Mouse (Mus musculus) kidney, postnatal 36 days (tissue): ENCODE data around the gene Ube2dnl2.

Experiments used
- DNase-seq, 2 experiments: peaks; one replicate each; pipeline ENCODE4 v3.0.0; 2021 to 2022; ENCODE audit warnings: mixed read lengths in 2 of 2

Ube2dnl2 gene

DNA sequence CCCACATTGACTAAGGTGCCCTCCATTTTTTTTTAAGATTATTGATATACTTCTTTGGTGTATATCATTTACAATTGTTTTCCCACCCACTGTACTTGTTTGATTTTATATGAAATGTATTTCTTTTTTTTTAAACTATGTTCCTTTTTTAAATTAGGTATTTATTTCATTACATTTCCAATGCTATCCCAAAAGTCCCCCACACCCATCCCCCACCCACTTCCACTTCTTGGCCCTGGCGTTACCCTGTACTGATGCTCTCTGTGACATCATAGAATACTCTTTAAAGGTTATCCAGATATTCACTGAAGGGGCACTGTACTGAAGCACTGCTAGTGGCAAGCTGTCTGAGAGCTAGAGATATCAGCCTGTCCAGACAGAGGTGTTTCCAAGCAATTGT lies at the start of gene Ube2dnl2:
Ube2dnl2 (plus strand) TSS at position 301 of the 400 bp plus-strand sequence.
- DNase-seq: no peak

DNA sequence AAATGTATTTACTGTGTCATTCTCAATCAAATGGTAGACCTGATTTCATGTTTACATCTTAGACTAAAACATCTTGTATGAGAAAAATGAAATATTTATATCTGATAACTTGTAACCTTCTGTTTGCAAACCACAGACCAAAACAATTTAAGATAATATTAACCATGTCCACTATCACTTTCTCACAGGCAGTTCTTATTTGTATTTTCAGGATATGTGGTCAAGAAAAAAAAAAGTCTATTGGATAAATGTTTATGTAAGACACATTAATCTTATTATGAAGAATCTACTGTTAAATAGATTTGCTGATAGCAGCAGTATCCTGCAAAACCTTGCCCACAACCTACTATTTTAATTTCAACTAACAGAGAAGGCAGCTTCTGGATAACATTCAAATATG lies 11.9 kb upstream of the Ube2dnl2 start:
- DNase-seq: no peak

DNA sequence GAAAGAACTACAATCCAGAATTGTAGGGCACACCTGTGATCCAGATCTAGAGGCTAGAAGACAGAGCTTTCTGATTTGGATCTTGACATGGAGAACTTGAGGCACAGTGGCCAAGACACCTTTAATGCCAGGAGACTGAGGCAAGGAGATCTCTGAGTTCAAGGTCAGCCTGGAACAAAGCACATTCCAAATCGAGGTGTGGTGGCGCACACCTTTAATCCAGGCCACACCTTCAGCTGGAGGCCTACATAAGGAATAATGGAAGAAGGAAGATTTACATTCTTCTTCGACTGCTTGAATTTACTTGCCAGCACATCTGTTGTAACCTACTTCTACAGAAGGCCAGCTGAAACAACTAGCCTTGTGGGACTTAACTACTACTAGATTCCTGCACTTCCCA lies 9.9 kb upstream of the Ube2dnl2 start:
- no peak for DNase-seq

DNA sequence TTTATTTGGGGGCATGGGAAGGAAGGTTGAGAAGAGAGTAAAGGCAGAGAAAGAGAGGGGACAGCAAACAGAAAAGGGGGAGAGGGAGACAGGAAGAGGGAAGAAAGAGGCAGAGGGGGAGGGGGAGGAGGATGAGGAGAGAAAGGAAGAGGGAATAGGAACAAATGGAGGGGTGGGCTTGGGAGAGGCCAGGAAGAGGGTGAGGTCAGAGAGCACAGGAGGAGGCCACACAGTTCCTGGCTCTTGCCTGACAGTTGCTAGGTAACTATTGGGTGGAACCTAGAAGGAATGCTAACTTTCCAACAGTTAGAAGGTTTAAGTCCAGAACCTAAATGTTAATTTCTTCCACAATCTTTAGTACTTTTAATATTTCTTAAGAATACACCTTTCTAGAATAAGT lies 4.0 kb upstream of the Ube2dnl2 start:
- DNase-seq: no peak

DNA sequence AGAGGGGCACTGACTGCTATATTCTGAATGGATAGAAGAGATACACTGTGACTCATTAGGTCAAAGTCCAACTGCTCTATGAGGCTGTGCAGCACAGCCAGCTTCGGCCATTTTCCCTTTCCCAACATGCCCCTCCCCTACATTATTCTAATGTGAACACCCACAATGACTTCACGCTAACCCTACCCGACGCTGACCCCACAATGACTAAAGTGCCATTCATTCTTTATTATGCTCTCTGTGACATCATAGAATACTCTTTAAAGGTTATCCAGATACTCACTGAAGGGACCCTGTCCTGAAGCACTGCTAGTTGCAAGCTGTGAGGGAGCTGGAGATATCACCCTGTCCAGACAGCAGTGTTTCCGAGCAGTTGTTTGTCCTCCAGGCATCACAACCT lies 2.7 kb upstream of the Ube2dnl2 start, which contains the start of gene Ube2dnl1:
Ube2dnl1 (plus strand) TSS at position 301 of the 400 bp plus-strand sequence.
- DNase-seq: no peak

DNA sequence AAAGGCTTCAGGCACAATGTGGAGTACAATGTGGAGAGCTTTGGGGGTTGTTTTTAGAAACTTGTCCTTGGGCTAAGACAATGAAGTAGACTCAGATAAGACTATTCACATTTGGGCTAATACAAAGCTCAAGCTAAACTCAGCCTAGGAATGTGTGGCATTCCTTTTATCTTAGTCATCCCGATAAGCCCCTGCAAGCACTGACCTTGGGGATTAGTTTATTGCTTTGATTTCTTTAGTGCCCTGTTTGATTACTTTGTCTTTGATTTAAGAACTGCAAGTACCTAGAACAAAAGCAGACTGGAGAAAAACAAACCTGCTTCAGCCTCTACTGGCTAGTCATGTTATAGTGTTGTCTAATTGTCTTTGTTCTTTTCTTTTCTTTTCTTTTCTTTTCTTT lies 47.7 kb downstream of the Ube2dnl2 start:
- DNase-seq: no peak
